Mouse (Mus musculus) forebrain, embryonic 13.5 days (tissue): ENCODE results near the gene Maml3. TPM values are rescaled to one million over a fixed set of nuclear protein-coding genes. Genes with fewer than 3 reads are reported as not detected.

Experiments used
- ATAC-seq: fragments of 200-750 bp; cut with Nextera tagmentation; 2 replicates; pipeline ENCODE4 v1.8.0; 2017
- H3K27ac ChIP-seq: fragments of 300-500 bp; sonication (generic); 2 replicates; pipeline ENCODE4 v1.5.1; 2015; ENCODE audit warnings: inconsistent platforms, mild to moderate bottlenecking, moderate library complexity
- H3K27me3 ChIP-seq: fragments of 300-500 bp; sonication (generic); 2 replicates; pipeline ENCODE4 v1.6.1; 2015; ENCODE audit warnings: mild to moderate bottlenecking, inconsistent platforms
- H3K36me3 ChIP-seq: fragments of 300-500 bp; sonication (generic); 2 replicates; pipeline ENCODE4 v1.6.1; 2015; ENCODE audit warnings: mild to moderate bottlenecking, inconsistent platforms; ENCODE audit not compliant: poor library complexity, severe bottlenecking
- H3K4me1 ChIP-seq: fragments of 300-500 bp; sonication (generic); 2 replicates; pipeline ENCODE4 v1.6.1; 2015; ENCODE audit warnings: inconsistent platforms
- H3K4me2 ChIP-seq: fragments of 300-500 bp; sonication (generic); 2 replicates; pipeline ENCODE4 v1.6.1; 2015; ENCODE audit warnings: inconsistent platforms, mild to moderate bottlenecking, moderate library complexity
- H3K4me3 ChIP-seq: fragments of 300-500 bp; sonication (generic); 2 replicates; pipeline ENCODE4 v1.5.1; 2015; ENCODE audit warnings: mild to moderate bottlenecking, inconsistent platforms
- H3K9ac ChIP-seq: fragments of 300-500 bp; sonication (generic); 2 replicates; pipeline ENCODE4 v1.6.1; 2015; ENCODE audit warnings: mild to moderate bottlenecking, inconsistent platforms
- H3K9me3 ChIP-seq: fragments of 300-500 bp; sonication (generic); replicated peaks from 2 replicates; pipeline ENCODE4 v1.6.1; 2016; ENCODE audit warnings: inconsistent platforms
- WGBS: fragments of 180-500 bp; shearing (Covaris S2); methylation state at CpG from one replicate; pipeline ENCODE4 v1.1.7; 2015; 5-methylcytosine and 5-hydroxymethylcytosine counted together
- polyA plus RNA-seq: library from polyadenylated mRNA; unstranded; fragments of >200 nt; fragmentation: Nextera tagmentation; extraction: Ambion mirVana; gene quantifications from 2 replicates; pipeline ENCODE4 v1.2.1, GENCODE M21; 2015

Gene Maml3
- polyA plus RNA-seq = 5.4 and 6.5 TPM in 2 replicates

DNA sequence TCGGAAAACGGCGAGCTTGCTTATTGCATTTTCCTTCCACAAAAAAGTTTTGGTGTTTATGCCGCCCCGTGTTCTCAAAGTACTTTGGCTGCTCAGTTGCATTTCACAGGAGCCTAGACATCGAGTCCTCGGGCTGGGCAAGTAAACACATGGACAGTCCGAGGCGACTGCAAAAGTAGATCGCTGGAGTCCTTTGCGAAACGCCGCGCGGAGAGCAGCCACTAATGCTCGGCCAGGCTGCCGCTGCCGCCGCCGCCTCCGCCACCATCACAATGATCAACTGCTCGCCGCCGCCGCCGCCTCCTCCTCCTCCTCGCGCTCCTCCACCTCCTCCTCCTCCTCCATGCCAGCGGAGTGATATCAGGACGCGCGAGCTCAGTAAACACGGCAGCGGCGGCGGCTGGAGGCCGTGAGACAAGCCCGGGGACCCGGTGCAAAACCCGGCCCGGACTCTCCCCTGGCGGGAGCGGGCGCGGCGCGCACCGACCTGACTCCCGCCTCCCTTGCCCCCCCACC, at the start of gene Maml3:
Maml3 (minus strand) TSS at position 441 of the 516 bp plus-strand sequence.
- peak within 1 kb of the TSS; percentile 95 for H3K9ac ChIP-seq
- no peaks in the 10 kb centered on the region for H3K9me3 ChIP-seq
- H3K27ac ChIP-seq = peak within 1 kb of the TSS; percentile 99
- peak; percentile 44 for ATAC-seq
- peak within 1 kb of the TSS; percentile 88 for H3K4me2 ChIP-seq
- peak within 1 kb of the TSS; percentile 86 for H3K4me3 ChIP-seq
- under 1% methylated on average over 33 of the region's 49 CpGs for WGBS
- H3K36me3 ChIP-seq = no peaks in the 10 kb centered on the region
- H3K27me3 ChIP-seq = no peaks in the 10 kb centered on the region
- peaks cover 19% of the 10 kb centered on the region for H3K4me1 ChIP-seq

DNA sequence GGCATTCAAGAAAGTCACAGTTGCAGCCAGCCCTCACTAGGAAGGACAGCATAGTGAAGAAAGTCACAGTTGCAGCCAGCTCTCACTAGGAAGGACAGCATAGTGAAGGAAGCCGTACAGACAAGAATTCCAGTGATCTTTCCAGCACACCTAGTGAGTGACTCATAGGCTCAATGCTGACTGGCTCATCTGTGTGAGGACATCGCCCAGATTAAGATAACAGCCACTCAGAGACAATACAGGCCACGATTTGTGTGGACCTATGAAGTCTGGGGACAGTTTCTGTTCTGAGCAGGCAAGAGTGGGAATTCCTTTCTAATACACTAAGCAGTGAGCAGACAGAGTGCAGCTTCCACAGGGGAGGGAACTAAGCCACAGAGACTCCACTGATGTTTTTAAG, 46.3 kb upstream of the Maml3 start:
- no peaks in the 10 kb centered on the region for H3K27me3 ChIP-seq
- no peak overlapping the region for H3K27ac ChIP-seq
- ATAC-seq = no peak
- H3K4me2 ChIP-seq = no peak overlapping the region
- WGBS = 76% methylated on average over 3 of the region's 3 CpGs
- H3K4me3 ChIP-seq = no peak overlapping the region
- no peaks in the 10 kb centered on the region for H3K36me3 ChIP-seq
- no peak overlapping the region for H3K9ac ChIP-seq
- H3K9me3 ChIP-seq = peaks cover 2% of the 10 kb centered on the region
- no peaks in the 10 kb centered on the region for H3K4me1 ChIP-seq

DNA sequence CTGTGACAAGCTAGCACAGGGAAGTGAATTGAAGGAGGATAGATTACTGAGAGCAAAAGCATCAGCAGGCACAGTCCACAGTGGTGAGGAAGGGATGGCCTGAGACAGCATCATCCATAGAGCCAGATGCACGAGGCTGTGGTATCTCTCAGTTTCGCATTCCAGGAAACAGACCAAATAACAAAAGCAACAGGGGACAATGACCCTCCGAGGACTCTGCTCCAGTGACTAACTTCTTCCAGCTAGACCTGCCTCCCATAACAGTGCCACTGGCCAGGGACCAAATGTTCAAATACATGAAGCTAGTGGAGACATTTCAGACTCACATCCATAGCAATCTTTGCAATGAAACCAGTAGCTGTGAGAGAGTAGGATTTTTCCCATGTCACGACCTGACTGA, 43.4 kb upstream of the Maml3 start:
- Histone ChIP-seq H3K36me3 (no peaks in the 10 kb centered on the region), H3K4me3 (no peak overlapping the region), H3K9ac (no peak overlapping the region), H3K27ac (no peak overlapping the region), H3K9me3 (no peaks in the 10 kb centered on the region), H3K27me3 (no peaks in the 10 kb centered on the region), H3K4me1 (no peaks in the 10 kb centered on the region), H3K4me2 (no peak overlapping the region)
- 58% methylated on average over 4 of the region's 4 CpGs for WGBS
- ATAC-seq = no peak

DNA sequence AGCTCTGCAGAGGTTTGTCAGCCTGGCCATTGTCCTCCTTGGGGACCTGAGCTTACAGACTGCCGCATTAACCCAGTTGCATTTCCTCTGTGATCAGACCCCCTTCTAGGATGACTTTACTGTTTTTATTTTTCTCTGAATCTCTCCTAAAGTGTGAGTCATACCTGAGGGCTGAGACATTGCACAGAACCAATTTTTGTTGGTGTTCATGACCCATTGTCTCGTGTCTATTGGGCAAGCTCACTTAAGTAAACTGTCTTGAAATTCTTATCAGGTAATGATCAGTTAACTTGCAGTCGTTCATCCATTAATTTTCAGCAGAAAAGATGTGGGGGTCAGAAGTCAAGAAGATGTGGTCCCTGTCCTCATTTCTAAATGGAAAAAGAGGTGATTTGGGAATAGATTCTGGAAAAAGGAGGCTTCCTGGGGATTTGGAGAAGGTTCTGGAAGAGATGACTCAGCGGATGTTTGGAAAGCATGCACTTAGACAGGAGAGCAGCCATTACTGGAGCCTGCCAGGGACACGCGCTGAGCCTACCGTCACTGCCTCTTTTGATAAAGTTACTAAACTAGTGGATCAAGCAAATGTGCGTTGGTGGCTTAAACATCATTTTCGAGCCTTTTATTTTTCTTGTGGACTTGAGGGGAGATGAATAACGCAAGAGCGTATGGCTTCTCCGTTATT, 40.0 kb upstream of the Maml3 start:
- H3K4me3 ChIP-seq = no peak overlapping the region
- no peaks in the 10 kb centered on the region; the same call in 1 of the 2 replicates for H3K4me1 ChIP-seq
- no peak overlapping the region for H3K27ac ChIP-seq
- no peak overlapping the region for H3K9ac ChIP-seq
- ATAC-seq = no peak
- H3K9me3 ChIP-seq = no peaks in the 10 kb centered on the region
- H3K27me3 ChIP-seq = no peaks in the 10 kb centered on the region
- 90% methylated on average over 12 of the region's 12 CpGs for WGBS
- H3K4me2 ChIP-seq = no peak overlapping the region
- H3K36me3 ChIP-seq = no peaks in the 10 kb centered on the region

DNA sequence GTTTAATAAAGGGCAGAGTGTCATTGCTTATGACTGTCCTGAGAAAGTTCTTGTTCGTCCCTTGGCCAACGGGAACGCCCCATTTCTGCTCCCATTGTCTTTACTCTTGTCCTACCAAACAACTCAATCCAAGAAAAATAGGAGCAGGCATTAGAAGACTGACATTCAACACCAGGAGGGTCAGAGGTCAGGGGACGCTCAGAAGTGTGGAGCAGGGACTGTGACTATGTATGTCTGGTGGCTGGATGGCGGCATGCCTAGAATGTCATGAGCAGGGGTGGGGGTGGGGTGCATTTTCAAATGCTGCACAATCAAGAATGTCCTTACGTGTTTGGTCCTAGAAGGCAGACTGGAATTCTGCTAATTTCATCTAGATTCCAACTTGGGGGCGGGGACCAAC, 38.1 kb upstream of the Maml3 start:
- Histone ChIP-seq H3K9ac (no peak overlapping the region), H3K4me1 (no peaks in the 10 kb centered on the region; the same call in 1 of the 2 replicates), H3K36me3 (no peaks in the 10 kb centered on the region), H3K4me2 (no peak overlapping the region), H3K4me3 (no peak overlapping the region), H3K27me3 (no peaks in the 10 kb centered on the region), H3K9me3 (no peaks in the 10 kb centered on the region), H3K27ac (no peak overlapping the region)
- no peak for ATAC-seq
- WGBS = 85% methylated on average over 7 of the region's 7 CpGs

DNA sequence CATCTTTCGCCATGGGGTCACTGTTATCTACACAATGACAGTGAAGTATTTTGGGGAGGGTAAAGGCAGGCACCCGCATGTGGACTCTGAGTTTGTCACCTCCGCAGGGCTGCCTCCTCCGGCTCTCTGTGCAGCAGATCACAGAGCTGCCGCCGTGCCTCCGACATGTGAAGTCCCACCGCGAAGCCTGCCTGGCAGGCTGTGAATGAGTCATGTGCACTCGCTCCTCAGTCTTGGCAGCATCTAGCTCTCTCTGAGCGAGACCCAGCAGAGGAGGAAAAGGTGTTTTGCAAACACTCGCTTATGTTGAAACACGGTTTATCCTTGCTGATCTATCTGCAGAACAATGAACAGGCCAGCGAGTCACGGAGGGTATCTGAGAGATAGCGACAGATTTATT, 35.3 kb upstream of the Maml3 start:
- H3K27ac ChIP-seq = no peak overlapping the region
- 72% methylated on average over 16 of the region's 16 CpGs for WGBS
- no peak overlapping the region for H3K4me2 ChIP-seq

DNA sequence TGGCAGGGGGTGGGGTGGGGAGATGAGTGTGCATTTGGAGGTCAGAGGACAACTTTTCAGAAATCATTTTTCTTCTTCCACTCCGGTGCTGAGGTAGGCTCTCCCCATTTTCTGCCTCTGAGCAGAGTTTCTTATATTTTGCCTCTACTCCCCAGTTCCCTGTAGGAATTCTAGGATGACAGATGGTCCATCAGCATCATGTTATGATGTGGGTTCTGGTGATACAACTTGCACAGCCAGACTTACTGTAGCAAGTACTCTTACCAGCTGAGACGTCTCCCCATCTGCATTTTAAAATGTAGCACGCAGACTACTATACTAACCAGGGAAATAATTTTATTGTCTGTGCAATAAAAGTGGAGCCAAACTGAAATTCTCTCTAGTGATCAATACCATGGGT, 20.5 kb upstream of the Maml3 start:
- Histone ChIP-seq H3K27me3 (no peaks in the 10 kb centered on the region), H3K9me3 (no peaks in the 10 kb centered on the region), H3K4me2 (no peak overlapping the region), H3K4me3 (no peak overlapping the region), H3K36me3 (no peaks in the 10 kb centered on the region), H3K4me1 (0 out of 2 replicates have a peak, but pooled peaks cover 6% of the 10 kb centered on the region), H3K9ac (no peak overlapping the region), H3K27ac (no peak overlapping the region)
- 83% methylated on average over 3 of the region's 3 CpGs for WGBS
- ATAC-seq = no peak

More for the DNA sequence above, 35.3 kb upstream of the Maml3 start:
- Histone ChIP-seq H3K27me3 (no peaks in the 10 kb centered on the region), H3K36me3 (no peaks in the 10 kb centered on the region), H3K9ac (no peak overlapping the region), H3K4me1 (no peaks in the 10 kb centered on the region; the same call in 1 of the 2 replicates), H3K9me3 (no peaks in the 10 kb centered on the region), H3K4me3 (no peak overlapping the region)
- peak; percentile 69; the same call in 1 of the 2 replicates for ATAC-seq

DNA sequence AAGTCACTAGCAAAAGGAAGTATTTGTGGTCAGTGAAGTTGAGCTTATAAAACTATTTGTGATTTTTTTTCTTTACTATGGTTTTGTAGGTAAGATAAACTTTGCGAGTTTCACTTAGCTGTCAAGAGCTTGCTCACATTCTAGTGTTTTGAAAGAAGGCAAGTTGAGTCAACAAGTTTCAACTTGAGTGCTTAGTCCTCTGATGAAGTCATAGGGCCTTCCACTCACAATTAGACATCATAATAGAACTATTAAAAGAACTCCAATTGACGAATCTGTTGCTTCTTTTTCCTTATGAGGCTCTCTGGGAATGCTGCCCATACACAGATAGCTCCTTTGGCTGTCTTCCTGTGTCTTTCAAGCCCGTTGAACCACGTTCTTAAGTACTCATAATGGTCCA, 16.0 kb upstream of the Maml3 start:
- no peaks in the 10 kb centered on the region for H3K27me3 ChIP-seq
- no peaks in the 10 kb centered on the region for H3K9me3 ChIP-seq
- no peak overlapping the region for H3K4me2 ChIP-seq
- H3K4me1 ChIP-seq = 0 out of 2 replicates have a peak, but pooled peaks cover 6% of the 10 kb centered on the region
- no peaks in the 10 kb centered on the region for H3K36me3 ChIP-seq
- no peak for ATAC-seq
- no peak overlapping the region for H3K4me3 ChIP-seq
- no peak overlapping the region for H3K27ac ChIP-seq
- no peak overlapping the region for H3K9ac ChIP-seq
- 64% methylated on average over 4 of the region's 4 CpGs for WGBS

DNA sequence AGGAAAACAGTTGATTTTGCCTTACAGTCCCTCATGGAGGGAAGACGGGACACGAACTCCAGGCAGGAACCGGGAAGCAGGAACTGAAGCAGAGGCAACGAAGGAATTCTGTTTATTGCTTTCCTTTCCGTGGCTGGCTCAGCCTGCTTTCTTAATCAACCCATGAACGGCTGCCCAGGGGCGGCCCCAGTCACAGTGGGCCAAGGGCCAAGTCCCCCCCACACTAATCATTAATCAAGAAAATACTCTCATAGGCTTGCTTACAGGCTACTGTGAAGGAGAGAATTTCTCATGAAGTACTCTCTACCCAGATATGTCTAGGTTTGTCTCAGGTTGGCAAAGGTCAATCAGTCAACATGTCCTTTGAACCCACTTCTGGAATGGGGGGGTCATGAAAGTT, 14.3 kb upstream of the Maml3 start:
- Histone ChIP-seq H3K9me3 (no peaks in the 10 kb centered on the region), H3K4me2 (no peak overlapping the region), H3K36me3 (no peaks in the 10 kb centered on the region), H3K4me1 (0 out of 2 replicates have a peak, but pooled peaks cover 6% of the 10 kb centered on the region), H3K27ac (no peak overlapping the region), H3K4me3 (no peak overlapping the region), H3K9ac (no peak overlapping the region), H3K27me3 (no peaks in the 10 kb centered on the region)
- no peak for ATAC-seq
- 90% methylated on average over 7 of the region's 7 CpGs for WGBS

DNA sequence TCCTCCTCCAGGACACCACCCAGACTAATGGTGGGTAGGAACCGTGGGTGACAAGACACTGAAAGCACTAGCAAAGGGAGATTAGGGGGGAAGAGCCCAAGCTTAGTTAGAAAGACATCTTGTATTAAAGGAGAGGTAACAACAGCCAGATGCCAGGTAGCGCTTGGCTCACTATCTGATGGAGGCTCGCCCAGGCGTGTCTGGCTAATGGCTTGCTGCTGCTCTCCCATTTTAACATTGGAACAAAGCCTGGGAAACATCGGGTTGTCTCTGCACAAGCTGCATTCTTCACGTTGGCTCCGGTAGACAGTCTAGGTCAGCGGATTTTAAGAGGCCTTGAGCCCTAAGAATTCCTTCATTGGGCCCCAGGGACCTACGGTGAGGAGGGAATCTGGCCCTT, 10.5 kb upstream of the Maml3 start:
- Histone ChIP-seq H3K9me3 (no peaks in the 10 kb centered on the region), H3K36me3 (no peaks in the 10 kb centered on the region), H3K4me2 (no peak overlapping the region), H3K4me1 (no peaks in the 10 kb centered on the region), H3K9ac (no peak overlapping the region), H3K4me3 (no peak overlapping the region), H3K27ac (no peak overlapping the region), H3K27me3 (no peaks in the 10 kb centered on the region)
- WGBS = 78% methylated on average over 9 of the region's 9 CpGs
- ATAC-seq = no peak

DNA sequence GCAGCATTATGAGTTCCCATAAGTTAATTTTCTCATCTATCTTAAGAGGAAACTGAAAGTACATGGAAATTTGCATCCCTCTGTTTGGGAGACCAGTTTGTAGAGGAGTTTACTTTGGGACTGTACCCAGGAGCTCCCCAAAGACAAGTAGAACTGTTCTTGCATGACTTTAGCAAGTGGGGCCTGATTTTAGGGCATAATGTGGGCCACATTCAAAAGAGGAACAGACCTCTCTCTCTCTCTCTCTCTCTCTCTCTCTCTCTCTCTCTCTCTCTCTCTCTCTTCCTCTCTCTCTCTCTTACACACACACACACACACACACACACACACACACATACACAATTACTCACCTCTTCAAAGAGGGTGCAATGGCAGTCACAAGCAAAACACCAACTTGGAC, 3.2 kb upstream of the Maml3 start:
- ATAC-seq = no peak
- Histone ChIP-seq H3K4me2 (no peak overlapping the region), H3K9me3 (no peaks in the 10 kb centered on the region), H3K27me3 (no peaks in the 10 kb centered on the region), H3K4me1 (peaks cover 5% of the 10 kb centered on the region; the same call in 1 of the 2 replicates), H3K27ac (no peak overlapping the region), H3K9ac (no peak overlapping the region), H3K36me3 (no peaks in the 10 kb centered on the region), H3K4me3 (no peak overlapping the region)

DNA sequence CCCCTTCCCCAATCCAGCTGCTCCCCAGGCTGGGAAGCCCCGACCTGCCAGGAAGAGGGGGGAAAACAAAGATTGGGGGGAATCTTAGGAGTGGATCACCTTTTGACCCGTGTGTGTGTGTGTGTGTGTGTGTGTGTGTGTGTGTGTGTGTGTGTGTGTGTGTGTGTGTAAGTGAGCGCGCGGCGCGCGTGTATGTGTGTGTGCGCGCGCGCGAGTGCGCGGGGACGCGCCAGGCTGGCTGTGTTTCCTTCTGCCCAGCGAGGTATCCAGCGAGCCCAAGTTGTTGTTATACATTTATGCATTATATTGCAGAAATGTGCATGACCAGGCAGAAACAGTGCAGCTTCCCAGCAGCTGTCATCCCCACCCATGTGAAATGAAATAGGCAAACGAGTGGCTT, 280 bp upstream of the Maml3 start:
- ATAC-seq = no peak
- Histone ChIP-seq H3K9ac (peak overlapping the region; percentile 95), H3K27ac (peak overlapping the region; percentile 99), H3K36me3 (no peaks in the 10 kb centered on the region), H3K9me3 (no peaks in the 10 kb centered on the region), H3K27me3 (no peaks in the 10 kb centered on the region), H3K4me1 (peaks cover 16% of the 10 kb centered on the region), H3K4me2 (peak overlapping the region; percentile 88), H3K4me3 (peak overlapping the region; percentile 86)
- 0% methylated on average over 17 of the region's 20 CpGs for WGBS

DNA sequence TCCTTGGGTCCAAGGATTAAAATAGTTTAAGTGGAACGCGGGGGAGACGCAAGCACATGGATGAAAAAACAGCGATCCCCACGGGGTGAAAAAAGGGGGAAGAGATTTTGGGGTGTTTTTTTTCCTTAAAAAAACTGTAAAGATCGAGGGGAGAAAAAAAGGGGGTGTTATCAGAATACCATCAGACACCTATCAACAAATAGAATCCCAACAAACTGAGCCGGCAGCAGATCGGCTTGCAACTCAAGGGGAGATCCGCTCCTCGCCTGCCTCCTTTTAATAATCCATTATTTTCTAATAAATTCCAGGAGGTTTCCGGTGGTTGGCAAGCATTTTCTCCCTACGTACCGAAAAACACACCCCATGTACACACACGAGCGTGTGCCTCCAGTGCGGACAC, 668 bp downstream of the Maml3 start:
- WGBS = under 1% methylated on average over 16 of the region's 16 CpGs
- Histone ChIP-seq H3K4me2 (peak overlapping the region; percentile 88), H3K4me1 (peaks cover 19% of the 10 kb centered on the region), H3K27me3 (no peaks in the 10 kb centered on the region), H3K9me3 (no peaks in the 10 kb centered on the region), H3K27ac (peak overlapping the region; percentile 99), H3K36me3 (no peaks in the 10 kb centered on the region), H3K4me3 (peak overlapping the region; percentile 86), H3K9ac (peak overlapping the region; percentile 95)
- ATAC-seq = no peak
